ENCODE assay signal across 22 mouse cellular contexts in the genomic region with DNA sequence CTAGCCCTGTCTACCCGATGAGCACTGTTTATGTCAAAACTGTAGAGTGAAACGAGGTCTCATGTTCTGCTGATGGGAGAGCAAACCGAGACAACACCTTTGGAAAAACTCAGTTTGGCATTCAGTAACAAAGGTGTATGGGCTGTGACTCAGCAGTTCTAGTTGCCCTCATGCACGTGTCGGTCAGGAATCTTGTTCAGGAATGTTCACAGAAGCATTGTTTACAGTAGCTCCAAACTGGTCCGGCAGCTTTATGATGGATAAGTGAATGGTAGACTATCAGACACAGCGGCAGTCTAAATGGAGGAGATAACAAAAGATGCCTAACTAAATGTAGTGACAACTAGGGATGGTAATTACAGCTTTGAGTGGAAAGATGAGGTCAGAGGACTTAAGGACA. TPM values are rescaled to one million over a fixed set of nuclear protein-coding genes. Genes with fewer than 3 reads are reported as not detected.
A peak's percentile ranks its signal among the peaks of the same experiment; 100 is the strongest.
DNase-seq lines count a peak whose midpoint lies in the region; ATAC-seq and TF ChIP-seq lines count a peak whose summit lies in the region.
"Had no signal": no experiment of that assay in that cellular context is flagged by ENCODE, and none has a peak within 500 bp of the region (broad histone marks: within the 10 kb centered on the region; RNA-seq: fewer than 3 reads in every experiment).

No protein-coding gene starts in this region.

- H3K9me3 ChIP-seq in intestine, embryonic 16.5 days (ENCODE audit: control insufficient read depth, low read length) = no peaks in the 10 kb centered on the region
- no peaks in the 10 kb centered on the region for H3K9me3 ChIP-seq in forebrain, postnatal 0 days (ENCODE audit: low read length)
- H3K9me3 ChIP-seq: G1E; heart, embryonic 12.5 days; neural tube, embryonic 13.5 days had no signal

- H3K4me1 ChIP-seq in intestine, embryonic 16.5 days (ENCODE audit: control insufficient read depth, insufficient read depth, low read length) = no peaks in the 10 kb centered on the region
- H3K4me1 ChIP-seq in forebrain, postnatal 0 days (ENCODE audit: insufficient read depth) = no peaks in the 10 kb centered on the region
- H3K4me1 ChIP-seq: heart, embryonic 12.5 days; neural tube, embryonic 13.5 days had no signal

- no peak overlapping the region for H3K9ac ChIP-seq in intestine, embryonic 16.5 days (ENCODE audit: low read depth, low read length)
- H3K9ac ChIP-seq in forebrain, postnatal 0 days = no peak overlapping the region
- H3K9ac ChIP-seq: heart, embryonic 12.5 days; neural tube, embryonic 13.5 days had no signal

- WGBS in intestine, embryonic 16.5 days = 34% methylated on average over 7 of the region's 7 CpGs
- 78% methylated on average over 7 of the region's 7 CpGs for WGBS in forebrain, postnatal 0 days

- no peak overlapping the region for H3K4me2 ChIP-seq in intestine, embryonic 16.5 days (ENCODE audit: low read depth, low read length)
- H3K4me2 ChIP-seq in forebrain, postnatal 0 days (ENCODE audit: low read depth) = no peak overlapping the region
- H3K4me2 ChIP-seq: heart, embryonic 12.5 days; liver, embryonic 11.5 days; neural tube, embryonic 13.5 days had no signal

- intact Hi-C loops in left cerebral cortex, postnatal 4 days (cut with DNase I) = no loop called here
- intact Hi-C loops in left cerebral cortex, adult 2 months (cut with DNase I) = no loop called here

- DNase-seq in urinary bladder, postnatal 25 days (ENCODE audit: low spot score) = peak; percentile 21
- DNase-seq in urinary bladder, postnatal 10 days (ENCODE audit: low spot score) = no peak
- DNase-seq in lung, postnatal 14 days = peak; percentile 20
- DNase-seq in left cerebral cortex, postnatal 4 days = no peak
- no peak for DNase-seq in left cerebral cortex, adult 2 months (ENCODE audit: extremely low spot score in 1 of 2, low spot score in 2 of 2)
- DNase-seq in forebrain, postnatal 0 days = no peak
- DNase-seq: adrenal gland, postnatal 25 days; cerebellum, adult 9-11 months; gastrocnemius, postnatal 25 days; heart, postnatal 4 days; thymus, postnatal 14 days had no signal

- ATAC-seq in intestine, embryonic 16.5 days = peak; percentile 90
- no peak for ATAC-seq in forebrain, postnatal 0 days
- ATAC-seq: hindbrain, postnatal 0 days had no signal

- H3K36me3 ChIP-seq in intestine, embryonic 16.5 days (ENCODE audit: control insufficient read depth, insufficient read depth, low read length) = no peaks in the 10 kb centered on the region
- H3K36me3 ChIP-seq in forebrain, postnatal 0 days (ENCODE audit: insufficient read depth) = no peaks in the 10 kb centered on the region
- H3K36me3 ChIP-seq: G1E; heart, embryonic 12.5 days; neural tube, embryonic 13.5 days had no signal

- H3K4me3 ChIP-seq in intestine, embryonic 16.5 days (ENCODE audit: low read length) = no peak overlapping the region
- no peak overlapping the region for H3K4me3 ChIP-seq in left cerebral cortex, adult 2 months
- H3K4me3 ChIP-seq in forebrain, postnatal 0 days (ENCODE audit: low read depth, low read length) = no peak overlapping the region
- H3K4me3 ChIP-seq: heart, embryonic 12.5 days; neural tube, embryonic 13.5 days had no signal

- no peak for TF ChIP-seq CTCF in left cerebral cortex, adult 2 months (IDR thresholded peaks at IDR 0.05)
- no peak for TF ChIP-seq CTCF in forebrain, postnatal 0 days (IDR thresholded peaks at IDR 0.05; ENCODE audit: low read depth)

- H3K27ac ChIP-seq in intestine, embryonic 16.5 days (ENCODE audit: low read length) = no peak overlapping the region
- H3K27ac ChIP-seq in left cerebral cortex, adult 2 months = no peak overlapping the region
- H3K27ac ChIP-seq in forebrain, postnatal 0 days (ENCODE audit: low read depth, low read length) = no peak overlapping the region
- H3K27ac ChIP-seq: hindbrain, postnatal 0 days; kidney, postnatal 0 days; neural tube, embryonic 13.5 days had no signal

- H3K27me3 ChIP-seq in intestine, embryonic 16.5 days (replicated peaks; ENCODE audit: control insufficient read depth, insufficient read depth, low read length) = no peaks in the 10 kb centered on the region
- H3K27me3 ChIP-seq in forebrain, postnatal 0 days (ENCODE audit: insufficient read depth, low read length) = no peaks in the 10 kb centered on the region
- H3K27me3 ChIP-seq: heart, embryonic 12.5 days; neural tube, embryonic 13.5 days had no signal

RNA-seq across cellular contexts. Expression of a gene that starts 19.3 kb away (rescaled TPM):
- polyA plus RNA-seq in intestine, embryonic 16.5 days (2015; fragmentation: Nextera tagmentation; extraction: Ambion mirVana) = 4.0 and 5.1 TPM in 2 replicates
- not detected for total RNA-seq in left cerebral cortex, postnatal 4 days (2021)
- not detected for total RNA-seq in left cerebral cortex, adult 2 months (2021)
- not detected in 2 replicates for total RNA-seq in forebrain, postnatal 0 days (2014; rRNA removed)
- polyA plus RNA-seq in forebrain, postnatal 0 days (2015; fragmentation: Nextera tagmentation; extraction: Ambion mirVana) = 0.21 TPM in 1 of 2 replicates, not detected in the other
- total RNA-seq: adrenal gland, postnatal 25 days; gastrocnemius, postnatal 25 days; heart, postnatal 4 days; hindbrain, postnatal 0 days; left cerebral cortex, postnatal 36 days; megakaryocyte, adult 5-6 weeks; monocyte, adult 5-6 weeks had no signal
- polyA plus RNA-seq: C2C12; G1E; hindbrain, postnatal 0 days; neural tube, embryonic 13.5 days had no signal

RNA-seq across cellular contexts. Expression of a gene that starts 23.7 kb away (rescaled TPM):
- polyA plus RNA-seq in intestine, embryonic 16.5 days (2015; fragmentation: Nextera tagmentation; extraction: Ambion mirVana) = not detected in 2 replicates
- under 1 TPM; 0.56 to 0.90 TPM for total RNA-seq in left cerebral cortex, postnatal 4 days (2021)
- total RNA-seq in left cerebral cortex, adult 2 months (2021) = under 1 TPM; 0.25 to 0.56 TPM
- 2.0 and 2.5 TPM in 2 replicates for total RNA-seq in forebrain, postnatal 0 days (2014; rRNA removed)
- polyA plus RNA-seq in forebrain, postnatal 0 days (2015; fragmentation: Nextera tagmentation; extraction: Ambion mirVana) = 0.93 and 1.6 TPM in 2 replicates
- total RNA-seq: adrenal gland, postnatal 25 days; G1E; gastrocnemius, postnatal 25 days; heart, postnatal 4 days; megakaryocyte, adult 5-6 weeks; monocyte, adult 5-6 weeks had no signal
- polyA plus RNA-seq: C2C12; G1E; heart, embryonic 12.5 days; liver, embryonic 11.5 days had no signal

Comparison
In these comparisons a context has a peak if more than half of its experiments do, and no peak if none do; other contexts are left out.
1. DNase-seq: peak in urinary bladder, postnatal 25 days (single experiment) and lung, postnatal 14 days (single experiment); none in urinary bladder, postnatal 10 days (single experiment), left cerebral cortex, postnatal 4 days (single experiment), left cerebral cortex, adult 2 months (0 of 2) and forebrain, postnatal 0 days (single experiment).